Mouse (Mus musculus): Measurements from ENCODE around the gene A530084C06Rik. TPM values are rescaled to one million over a fixed set of nuclear protein-coding genes. Genes with fewer than 3 reads are reported as not detected.

A530084C06Rik gene
- 0.30 and 0.43 TPM in 2 replicates for polyA plus RNA-seq (2012; rRNA removed)

GRCm38 (mm10) chr13:31558521-31559418, at the start of gene A530084C06Rik:
Gene A530084C06Rik, minus strand, starts transcription at chr13:31559333.

GRCm38 (mm10) chr13:31555834-31556233, 3.3 kb downstream of the A530084C06Rik start, which contains the start of gene Foxq1:
Gene Foxq1, plus strand, starts transcription at chr13:31556134.

Other genes starting within 250 kb of the A530084C06Rik start
- 5.0 and 8.8 TPM in 2 replicates for gene Foxq1, start 3.2 kb downstream of the A530084C06Rik start, polyA plus RNA-seq (2012; rRNA removed)
- gene Foxf2, start 66.5 kb upstream of the A530084C06Rik start, polyA plus RNA-seq (2012; rRNA removed), result 0.87 and 1.1 TPM in 2 replicates
- gene Foxc1, start 247.3 kb upstream of the A530084C06Rik start, polyA plus RNA-seq (2012; rRNA removed), result 3.0 and 5.3 TPM in 2 replicates